ENCODE assay signal across 8 mouse cellular contexts in the genomic region with DNA sequence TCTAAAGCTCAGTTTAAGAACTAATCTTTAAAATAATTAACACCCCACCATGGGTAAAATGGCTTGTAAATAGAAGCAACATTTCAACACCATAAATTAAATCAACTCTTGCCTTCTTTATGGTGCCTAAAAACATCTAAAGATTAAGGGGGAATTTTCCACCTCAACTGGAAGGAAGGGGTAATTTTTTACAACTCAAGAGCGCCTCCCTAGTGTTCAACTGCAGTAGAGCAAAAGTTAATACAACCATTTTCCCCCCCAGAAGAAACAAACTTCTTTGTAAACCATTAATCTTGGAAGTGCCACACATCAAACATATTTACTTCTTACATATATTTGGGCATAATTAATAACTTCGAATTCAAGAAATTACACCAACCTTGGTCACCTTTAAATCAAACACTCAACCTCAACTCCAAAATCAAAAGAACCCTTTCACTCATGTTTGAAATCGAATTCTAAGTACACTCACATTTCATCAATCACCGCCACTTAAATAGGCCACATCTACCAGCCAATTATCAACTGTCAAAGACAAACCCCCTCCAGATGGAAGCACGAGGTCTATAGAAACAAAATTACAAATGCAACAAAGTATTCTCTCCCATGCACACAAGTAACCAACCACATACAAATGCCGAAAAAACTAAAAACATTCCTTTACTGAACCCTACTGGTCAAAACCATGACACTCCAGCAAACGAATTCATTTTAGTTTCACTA. TPM values are rescaled to one million over a fixed set of nuclear protein-coding genes. Genes with fewer than 3 reads are reported as not detected.
DNase-seq lines count a peak whose midpoint lies in the region; ATAC-seq and TF ChIP-seq lines count a peak whose summit lies in the region.

No protein-coding gene starts in this region.

- peaks cover 39% of the 10 kb centered on the region for H3K79me2 ChIP-seq in MEL (ENCODE audit: control insufficient read depth, insufficient read depth, low read length, poor library complexity)

- TF ChIP-seq CTCF in MEL (IDR thresholded peaks at IDR 0.05 in 2 of 3, conservative IDR thresholded peaks at IDR 0.05 in 1 of 3; ENCODE audit: control insufficient read depth in 1 of 3, insufficient read depth in 1 of 3, low read depth in 2 of 3, low read length in 3 of 3, poor library complexity in 1 of 3, severe bottlenecking in 1 of 3), result peak in 1 of 3 experiments; percentile 27; a peak in 2 of 6 replicates
- peak; percentile 16; the same call in 1 of the 2 replicates for TF ChIP-seq CTCF in heart, postnatal 0 days (IDR thresholded peaks at IDR 0.05; ENCODE audit: low read depth)

- H3K4me3 ChIP-seq in heart, embryonic 15.5 days, result peak overlapping the region; percentile 73; the same call in 1 of the 2 replicates
- no peak overlapping the region for H3K4me3 ChIP-seq in MEL (ENCODE audit: control insufficient read depth in 1 of 2, insufficient read depth in 1 of 2, low read depth in 2 of 2, low read length in 2 of 2)
- H3K4me3 ChIP-seq in heart, postnatal 0 days (ENCODE audit: low read depth, low read length), result no peak overlapping the region
- peak overlapping the region; percentile 72; the same call in 1 of the 2 replicates for H3K4me3 ChIP-seq in midbrain, embryonic 12.5 days

- peaks cover 14% of the 10 kb centered on the region for H3K36me3 ChIP-seq in heart, embryonic 15.5 days
- peaks cover 30 to 39% of the 10 kb centered on the region in 2 experiments for H3K36me3 ChIP-seq in MEL (ENCODE audit: control insufficient read depth in 1 of 2, insufficient read depth in 2 of 2, low read length in 2 of 2)
- peaks cover 23% of the 10 kb centered on the region for H3K36me3 ChIP-seq in heart, postnatal 0 days (replicated peaks; ENCODE audit: control insufficient read depth, insufficient read depth, low read length)
- H3K36me3 ChIP-seq in midbrain, embryonic 12.5 days, result peaks cover 17% of the 10 kb centered on the region

- no peaks in the 10 kb centered on the region for H3K27me3 ChIP-seq in heart, embryonic 15.5 days
- no peaks in the 10 kb centered on the region for H3K27me3 ChIP-seq in MEL (ENCODE audit: control insufficient read depth in 1 of 2, insufficient read depth in 2 of 2, low read length in 2 of 2)
- no peaks in the 10 kb centered on the region for H3K27me3 ChIP-seq in heart, postnatal 0 days (ENCODE audit: control insufficient read depth, insufficient read depth, low read length)
- H3K27me3 ChIP-seq in midbrain, embryonic 12.5 days, result no peaks in the 10 kb centered on the region

- WGBS in heart, embryonic 15.5 days, result 75% methylated on average over 7 of the region's 7 CpGs
- WGBS in heart, postnatal 0 days, result 72% methylated on average over 7 of the region's 7 CpGs
- 81% methylated on average over 7 of the region's 7 CpGs for WGBS in midbrain, embryonic 12.5 days

- TF ChIP-seq EP300 in MEL (IDR thresholded peaks at IDR 0.05; ENCODE audit: low read depth in 1 of 2, low read length in 2 of 2), result no peak
- no peak for TF ChIP-seq EP300 in heart, postnatal 0 days (IDR thresholded peaks at IDR 0.05; ENCODE audit: low read depth)

- H3K4me2 ChIP-seq in heart, embryonic 15.5 days, result peak overlapping the region; percentile 59; the same call in 1 of the 2 replicates
- peak overlapping the region; percentile 59 for H3K4me2 ChIP-seq in heart, postnatal 0 days (ENCODE audit: low read depth, low read length)
- no peak overlapping the region; the same call in 1 of the 2 replicates for H3K4me2 ChIP-seq in midbrain, embryonic 12.5 days (replicated peaks)

- no peak overlapping the region for H3K9ac ChIP-seq in heart, embryonic 15.5 days
- no peak overlapping the region for H3K9ac ChIP-seq in MEL (ENCODE audit: control insufficient read depth, low read depth, low read length, poor library complexity, severe bottlenecking)
- H3K9ac ChIP-seq in heart, postnatal 0 days (replicated peaks; ENCODE audit: low read depth, low read length), result no peak overlapping the region
- H3K9ac ChIP-seq in midbrain, embryonic 12.5 days (replicated peaks), result no peak overlapping the region

- ATAC-seq in heart, embryonic 15.5 days (replicated peaks; ENCODE audit: insufficient number of reproducible peaks, insufficient read depth, low FRiP score, low read depth), result no peak
- ATAC-seq in heart, postnatal 0 days (ENCODE audit: insufficient read depth, low read depth), result no peak
- ATAC-seq in midbrain, embryonic 12.5 days (ENCODE audit: low FRiP score, low read depth), result no peak

- no peak for TF ChIP-seq POLR2A in MEL (IDR thresholded peaks at IDR 0.05; ENCODE audit: control insufficient read depth in 1 of 2, insufficient read depth in 1 of 2, low read depth in 1 of 2, low read length in 2 of 2, poor library complexity in 1 of 2)

- TF ChIP-seq RAD21 in MEL (IDR thresholded peaks at IDR 0.05; ENCODE audit: low read depth, low read length), result no peak

- peaks cover 21% of the 10 kb centered on the region for H3K4me1 ChIP-seq in heart, embryonic 15.5 days (replicated peaks)
- peaks cover 7 to 10% of the 10 kb centered on the region in 2 experiments for H3K4me1 ChIP-seq in MEL (ENCODE audit: control insufficient read depth in 1 of 2, insufficient read depth in 2 of 2, low read length in 2 of 2)
- H3K4me1 ChIP-seq in heart, postnatal 0 days (ENCODE audit: control insufficient read depth, insufficient read depth), result peaks cover 12% of the 10 kb centered on the region
- H3K4me1 ChIP-seq in midbrain, embryonic 12.5 days, result peaks cover 8% of the 10 kb centered on the region

- H3K27ac ChIP-seq in heart, embryonic 15.5 days, result peak overlapping the region; percentile 98
- peak overlapping the region; percentile 60 for H3K27ac ChIP-seq in MEL (ENCODE audit: control insufficient read depth, low read depth, low read length)
- H3K27ac ChIP-seq in heart, postnatal 0 days (ENCODE audit: low read depth), result peak overlapping the region; percentile 99
- H3K27ac ChIP-seq in midbrain, embryonic 12.5 days (replicated peaks), result peak overlapping the region; percentile 99

- DNase-seq in heart, adult 8-10 months (ENCODE audit: low spot score), result no peak
- no peak for DNase-seq in MEL (ENCODE audit: low read depth, low spot score)
- DNase-seq in heart, postnatal 0 days (ENCODE audit: low spot score), result no peak
- no peak for DNase-seq in thymus, adult 18-20 months
- DNase-seq in cerebellum, postnatal 36 days, result no peak
- DNase-seq in layer of hippocampus, postnatal 10 days (ENCODE audit: low spot score in 2 of 2), result no peak

- no peaks in the 10 kb centered on the region for H3K9me3 ChIP-seq in heart, embryonic 15.5 days (replicated peaks)
- no peaks in the 10 kb centered on the region for H3K9me3 ChIP-seq in MEL (replicated peaks; ENCODE audit: insufficient read depth, low read length)
- no peaks in the 10 kb centered on the region for H3K9me3 ChIP-seq in heart, postnatal 0 days (replicated peaks; ENCODE audit: control insufficient read depth, low read length)
- H3K9me3 ChIP-seq in midbrain, embryonic 12.5 days, result no peaks in the 10 kb centered on the region

TF ChIP-seq in MEL, 35 proteins besides CTCF, POLR2A, EP300 and RAD21:
- no peak for TF ChIP-seq HCFC1 (IDR thresholded peaks at IDR 0.05; ENCODE audit: low read depth, low read length)
- TF ChIP-seq UBTF (IDR thresholded peaks at IDR 0.05; ENCODE audit: borderline replicate concordance, insufficient read depth, low read depth, low read length), result no peak
- no peak for TF ChIP-seq POLR2AphosphoS5 (IDR thresholded peaks at IDR 0.05; ENCODE audit: borderline replicate concordance, low read depth, low read length)
- no peak for TF ChIP-seq USF2 (IDR thresholded peaks at IDR 0.05; ENCODE audit: borderline replicate concordance in 1 of 2, insufficient read depth in 1 of 2, low read depth in 1 of 2, low read length in 2 of 2)
- TF ChIP-seq MAX (IDR thresholded peaks at IDR 0.05; ENCODE audit: low read length), result no peak
- TF ChIP-seq KAT2A (conservative IDR thresholded peaks at IDR 0.05; ENCODE audit: low read depth, low read length), result no peak
- no peak for TF ChIP-seq ZMIZ1 (IDR thresholded peaks at IDR 0.05; ENCODE audit: low read depth, low read length)
- no peak for TF ChIP-seq MXI1 (IDR thresholded peaks at IDR 0.05; ENCODE audit: low read depth, low read length)
- no peak for TF ChIP-seq ELF1 (IDR thresholded peaks at IDR 0.05; ENCODE audit: low read depth, low read length)
- no peak for TF ChIP-seq CHD2 (IDR thresholded peaks at IDR 0.05; ENCODE audit: low read length)
- TF ChIP-seq BHLHE40 (IDR thresholded peaks at IDR 0.05; ENCODE audit: borderline replicate concordance, low read depth, low read length), result no peak
- no peak for TF ChIP-seq POLR2AphosphoS2 (IDR thresholded peaks at IDR 0.05; ENCODE audit: low read length)
- TF ChIP-seq ETS1 (IDR thresholded peaks at IDR 0.05; ENCODE audit: low read depth, low read length), result no peak
- no peak for TF ChIP-seq MYC (IDR thresholded peaks at IDR 0.05; ENCODE audit: low read depth, low read length)
- no peak for TF ChIP-seq TCF12 (IDR thresholded peaks at IDR 0.05; ENCODE audit: low read depth, low read length)
- TF ChIP-seq RCOR1 (IDR thresholded peaks at IDR 0.05; ENCODE audit: low read depth, low read length), result no peak
- no peak for TF ChIP-seq ZNF384 (IDR thresholded peaks at IDR 0.05; ENCODE audit: low read depth, low read length)
- no peak for TF ChIP-seq E2F4 (IDR thresholded peaks at IDR 0.05; ENCODE audit: borderline replicate concordance, low read depth, low read length)

RNA-seq across cellular contexts. Expression of a gene that starts 0.7 kb away (rescaled TPM):
- 41.2 and 42.9 TPM in 2 replicates for polyA plus RNA-seq in heart, embryonic 15.5 days (2015; fragmentation: Nextera tagmentation; extraction: Ambion mirVana)
- total RNA-seq in heart, adult 8-10 months (2022), result 10 to 100 TPM; 37.2 to 45.8 (median 39.8) TPM
- total RNA-seq in MEL (2012; rRNA removed), result 9.9 and 16.9 TPM in 2 replicates
- polyA plus RNA-seq in MEL (2012; ENCODE audit: insufficient read depth in 1 of 2, insufficient read length in 2 of 2, low read depth in 1 of 2, low replicate concordance in 2 of 2, missing spikeins in 1 of 2), result 100 to 1,000 TPM in 1 of 2 experiments, 10 to 100 TPM in 1; 21.4 to 275 TPM
- 43.0 and 65.5 TPM in 2 replicates for total RNA-seq in heart, postnatal 0 days (2014; rRNA removed; ENCODE audit: low replicate concordance)
- polyA plus RNA-seq in heart, postnatal 0 days (2015; fragmentation: Nextera tagmentation; extraction: Ambion mirVana), result 31.1 and 32.2 TPM in 2 replicates
- polyA plus RNA-seq in midbrain, embryonic 12.5 days (2016; fragmentation: Nextera tagmentation; extraction: Ambion mirVana), result 54.8 and 61.4 TPM in 2 replicates
- total RNA-seq in layer of hippocampus, postnatal 10 days (2021), result 10 to 100 TPM; 47.7 to 50.3 TPM

Comparison
In these comparisons a context has a peak if more than half of its experiments do, and no peak if none do; other contexts are left out.
1. H3K4me3 ChIP-seq: peak in heart, embryonic 15.5 days (single experiment) and midbrain, embryonic 12.5 days (single experiment); none in MEL (0 of 2) and heart, postnatal 0 days (single experiment).
2. Peak in every context shown above with its lines, with median percentiles within 50 percentile points of each other: H3K27ac ChIP-seq.